Mouse (Mus musculus): ENCODE measurements at regions not wholly inside any gene's neighbourhood (a gene's known extent, or its start where the extent isn't known, plus 50 kb on each side); places are given as distances from the start of the nearest gene placed in this dataset.

GRCm38 (mm10) chr10:37247121-37247520 lies 108.4 kb upstream of the Marcks start:
- no peak for TF ChIP-seq CTCF (IDR thresholded peaks at IDR 0.05; ENCODE audit: borderline replicate concordance, extremely low read depth, insufficient read depth, insufficient read length)
- TF ChIP-seq POLR2A (IDR thresholded peaks at IDR 0.05; ENCODE audit: borderline replicate concordance, extremely low read depth, insufficient read depth, insufficient read length, poor library complexity, severe bottlenecking) = no peak
